Mouse (Mus musculus) urinary bladder, postnatal 25 days (tissue): ENCODE data around the gene Magi1.

Experiments used
- DNase-seq: peaks from one replicate; pipeline ENCODE4 v3.0.0; 2022; ENCODE audit warnings: low spot score

The Magi1 gene

DNA sequence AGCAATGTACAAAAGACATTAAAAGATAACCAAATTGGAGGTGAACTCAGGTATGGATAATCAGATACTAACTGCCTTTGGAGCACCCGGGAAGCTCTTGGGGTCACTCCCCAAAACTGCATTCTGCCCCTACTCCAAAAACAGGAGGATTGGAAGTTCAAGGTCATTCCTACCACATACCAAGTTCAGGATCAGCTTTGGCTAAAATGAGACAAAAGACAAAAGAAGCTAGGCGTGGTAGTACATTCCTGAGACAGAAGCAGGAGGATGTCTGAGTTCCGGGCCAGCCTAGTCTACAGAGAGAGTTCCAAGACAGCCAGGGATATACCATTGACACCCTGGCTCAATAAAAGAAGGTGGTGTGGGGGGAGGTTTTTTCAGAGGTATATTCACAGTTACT lies 304.5 kb downstream of the Magi1 start:
- DNase-seq, result no peak

GRCm38 (mm10) chr6:93968721-93969120 lies 315.0 kb downstream of the Magi1 start:
- DNase-seq, result no peak

DNA sequence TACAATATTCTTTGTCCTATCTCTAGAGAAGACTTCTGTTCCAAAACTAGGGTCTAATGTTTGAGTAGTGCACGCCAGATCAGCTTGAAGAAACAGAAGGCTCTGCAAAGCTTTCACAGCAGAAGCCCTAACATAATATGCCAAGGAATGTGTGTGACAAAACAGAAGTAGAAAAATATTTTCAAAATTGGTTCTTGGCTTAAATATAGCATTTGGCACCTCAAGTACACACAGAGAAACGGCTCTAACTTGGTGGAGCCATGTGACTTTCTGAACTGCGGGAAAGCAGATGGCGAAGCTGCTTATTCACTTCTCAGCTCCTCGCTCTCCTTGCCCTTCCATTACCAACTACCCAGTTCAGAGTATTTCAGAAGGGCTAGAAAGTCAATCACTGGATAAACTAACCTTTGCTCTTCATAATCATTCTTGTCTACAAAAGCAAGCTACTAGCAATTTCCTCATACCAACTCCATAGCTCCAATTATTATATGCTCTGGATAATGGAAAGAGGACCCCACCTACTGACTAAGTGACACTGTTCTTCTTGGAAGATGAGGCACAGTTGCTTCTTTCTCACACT lies 320.9 kb downstream of the Magi1 start:
- DNase-seq, result no peak

DNA sequence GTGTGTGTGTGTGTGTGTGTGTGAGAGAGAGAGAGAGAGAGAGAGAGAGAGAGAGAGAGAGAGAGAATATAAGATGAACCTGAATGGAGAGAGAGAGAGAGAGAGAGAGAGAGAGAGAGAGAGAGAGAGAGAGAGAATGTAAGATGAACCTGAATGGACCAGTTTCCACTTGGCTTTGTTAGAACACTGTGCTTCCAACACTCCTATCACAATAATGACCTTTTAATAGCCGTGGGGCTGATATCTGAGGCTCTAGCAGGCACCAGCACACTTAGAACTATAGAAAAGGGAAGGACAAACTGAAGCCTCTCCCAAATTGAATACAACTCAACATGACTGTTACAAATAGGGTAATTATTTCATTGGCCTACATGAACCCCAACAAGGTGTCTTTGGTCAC lies 321.9 kb downstream of the Magi1 start:
- DNase-seq, result no peak

- DNase-seq, result no peak
Measured at GRCm38 (mm10) chr6:93957172-93957571, 326.5 kb downstream of the Magi1 start.

DNA sequence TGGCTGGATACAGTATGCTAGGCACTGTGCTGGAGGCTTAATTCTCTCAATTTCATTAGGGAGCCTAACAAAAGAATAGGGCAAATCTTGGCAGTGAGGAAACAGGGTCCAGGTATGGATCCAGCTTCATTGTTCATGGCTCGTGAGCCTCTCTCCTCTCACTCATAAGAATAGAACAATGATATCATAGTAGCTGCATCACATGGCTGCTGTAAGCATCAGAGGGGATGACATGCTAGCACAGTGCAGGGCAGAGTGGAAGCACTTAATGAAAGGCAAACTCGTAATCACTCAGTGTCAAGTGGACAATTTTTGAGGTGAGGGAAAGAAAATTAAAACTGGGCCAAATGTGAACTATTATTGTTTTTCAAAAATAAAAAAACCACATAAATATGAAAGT lies 337.1 kb downstream of the Magi1 start:
- no peak for DNase-seq

DNA sequence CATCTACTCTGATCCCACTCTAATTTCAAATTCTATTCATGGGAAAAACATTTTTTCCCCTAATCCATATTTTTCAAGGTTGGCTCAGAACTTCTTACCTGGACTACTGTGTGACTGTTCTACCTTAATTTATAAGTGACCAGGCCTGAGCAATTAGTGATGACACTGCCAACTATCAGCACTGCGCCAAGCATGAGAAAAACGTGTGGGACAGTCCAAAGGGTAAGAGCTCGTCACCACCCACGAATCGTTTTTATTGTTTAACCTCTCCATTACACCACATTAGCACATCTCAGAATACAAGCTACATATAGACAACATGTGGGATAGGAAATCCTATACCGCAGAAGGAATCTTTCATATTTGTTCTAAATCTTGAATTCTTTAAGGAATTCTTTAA lies 347.4 kb downstream of the Magi1 start:
- DNase-seq, result no peak

DNA sequence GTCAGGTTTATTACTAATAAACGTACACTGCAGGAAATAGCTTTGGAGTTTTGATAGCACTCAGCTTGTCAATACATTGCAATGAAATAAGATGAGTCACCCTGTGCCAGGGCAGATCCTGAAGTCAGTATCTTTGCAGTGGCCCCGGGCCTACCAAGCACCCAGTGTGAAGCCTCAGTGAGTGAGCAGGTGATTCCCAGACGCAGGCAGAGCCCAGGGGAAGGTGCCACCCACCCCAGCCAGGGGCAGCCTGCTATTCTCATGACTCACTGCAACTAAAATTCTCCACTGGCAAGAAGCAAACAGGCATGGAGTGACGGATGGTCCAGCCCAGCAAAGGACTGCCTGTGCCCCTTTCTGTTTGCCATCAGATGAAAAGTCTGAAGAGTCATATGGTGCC lies 347.9 kb downstream of the Magi1 start:
- peak; percentile 9 for DNase-seq

DNA sequence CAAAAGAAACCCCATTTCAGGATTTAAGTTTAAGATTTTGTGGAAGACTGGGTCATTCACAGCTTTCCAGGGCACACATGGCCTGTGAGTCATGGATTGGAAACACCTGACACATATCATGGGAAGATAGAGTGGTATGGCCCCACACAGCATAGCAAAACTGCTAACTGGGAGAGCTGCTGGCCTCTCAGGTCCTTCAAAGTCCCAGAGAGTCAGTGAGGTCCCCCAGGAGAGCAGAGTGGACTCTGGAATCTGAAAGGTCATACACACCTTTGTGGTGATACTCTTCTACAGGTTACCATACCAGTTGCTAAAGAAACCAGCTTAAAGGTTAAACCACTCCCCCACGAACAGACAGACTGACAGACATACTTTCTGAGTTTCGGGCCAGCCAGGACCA lies 349.0 kb downstream of the Magi1 start:
- DNase-seq, result no peak

GRCm38 (mm10) chr6:93924568-93924967 lies 359.1 kb downstream of the Magi1 start:
- no peak for DNase-seq

DNA sequence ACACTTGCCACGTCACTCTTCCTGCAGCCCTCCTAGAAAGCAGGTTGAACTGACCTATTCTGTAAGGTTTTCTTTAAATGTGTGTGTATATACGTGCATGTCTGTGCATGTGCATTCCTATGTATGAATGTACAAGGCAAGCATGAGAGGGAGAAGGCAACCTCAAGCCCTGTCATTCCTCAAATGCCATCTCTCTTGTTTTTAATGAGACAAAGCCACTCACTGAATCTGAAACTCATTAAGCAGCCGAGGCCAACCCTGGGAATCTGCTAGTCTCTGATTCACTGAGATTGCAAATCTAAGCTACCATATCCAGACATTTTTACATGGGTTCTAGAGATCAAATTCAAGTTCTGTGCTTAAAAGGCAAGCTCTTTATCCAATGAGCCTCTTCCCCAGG lies 359.7 kb downstream of the Magi1 start:
- no peak for DNase-seq

DNA sequence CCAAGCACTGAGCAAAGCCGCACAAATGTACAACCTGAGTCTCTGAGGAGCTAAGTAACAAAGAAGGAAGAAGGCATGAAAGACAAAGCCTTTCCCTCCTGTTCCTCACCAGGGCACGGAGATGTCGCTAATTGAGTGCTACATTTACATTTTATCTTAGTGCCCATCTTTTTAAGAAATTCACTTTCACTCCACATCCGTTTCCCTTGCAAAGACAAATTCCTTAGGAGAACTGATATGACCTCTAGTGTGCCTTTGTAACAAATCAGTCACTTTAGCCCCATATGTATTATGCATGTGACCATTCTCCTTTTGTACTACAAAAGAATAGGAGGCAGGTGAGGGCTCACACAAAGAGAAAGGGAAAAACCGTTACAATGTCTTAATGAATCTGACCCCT lies 360.4 kb downstream of the Magi1 start:
- no peak for DNase-seq

DNA sequence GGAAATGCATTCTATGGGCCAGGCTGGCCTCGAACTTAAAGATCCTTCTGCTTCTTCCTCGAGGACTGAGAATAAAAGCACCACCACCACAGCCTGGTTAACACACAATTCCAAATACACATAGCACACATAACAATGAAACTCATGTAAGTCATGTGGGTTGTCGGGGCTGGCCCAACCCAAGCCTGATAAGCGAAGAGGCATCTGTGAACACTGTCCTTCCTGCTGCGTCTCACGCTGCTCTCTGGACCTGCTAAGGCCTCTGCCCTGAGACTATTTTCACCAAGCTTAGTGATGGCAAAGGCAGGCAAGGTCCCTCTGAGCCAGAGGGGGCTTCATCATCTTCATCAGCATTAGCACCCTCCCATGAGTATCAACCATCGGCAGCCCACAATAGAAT lies 360.8 kb downstream of the Magi1 start:
- no peak for DNase-seq

- DNase-seq, result no peak
Measured at GRCm38 (mm10) chr6:93913226-93913861, 370.4 kb downstream of the Magi1 start.

DNA sequence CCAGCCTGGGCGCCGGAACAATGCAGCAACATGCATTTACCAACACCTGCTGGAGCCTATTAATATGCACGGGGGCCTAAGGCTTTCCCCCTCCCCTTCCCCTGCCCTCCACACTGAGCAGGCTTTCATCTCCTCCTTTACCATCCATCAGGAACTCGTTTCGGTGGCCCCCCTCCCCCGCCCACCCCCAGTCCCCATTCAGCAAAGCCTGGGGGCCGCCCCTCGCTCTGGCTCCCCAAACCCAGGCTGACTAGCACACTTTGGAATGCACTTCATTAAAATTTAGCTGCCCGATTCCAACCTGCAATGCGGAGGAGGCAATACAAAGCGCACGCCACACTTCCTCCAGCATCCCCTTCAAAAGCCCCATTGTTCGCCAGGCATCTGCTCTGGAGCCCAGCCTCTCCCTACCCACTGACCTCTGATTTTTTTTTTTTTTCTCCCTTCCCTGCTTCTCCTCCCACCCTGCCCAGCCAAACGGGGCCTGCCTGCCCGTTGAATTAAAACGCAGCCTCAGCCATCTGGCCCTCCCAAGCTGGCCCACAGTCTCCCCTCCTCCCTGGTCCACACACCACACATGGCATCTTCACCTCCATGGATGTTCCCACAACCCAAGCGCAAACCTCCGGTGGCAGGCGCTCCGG lies 371.0 kb downstream of the Magi1 start:
- no peak for DNase-seq

GRCm38 (mm10) chr6:93912003-93912581 lies 371.6 kb downstream of the Magi1 start:
- no peak for DNase-seq

- DNase-seq, result no peak
Measured at GRCm38 (mm10) chr6:93911420-93911819, 372.3 kb downstream of the Magi1 start.

DNA sequence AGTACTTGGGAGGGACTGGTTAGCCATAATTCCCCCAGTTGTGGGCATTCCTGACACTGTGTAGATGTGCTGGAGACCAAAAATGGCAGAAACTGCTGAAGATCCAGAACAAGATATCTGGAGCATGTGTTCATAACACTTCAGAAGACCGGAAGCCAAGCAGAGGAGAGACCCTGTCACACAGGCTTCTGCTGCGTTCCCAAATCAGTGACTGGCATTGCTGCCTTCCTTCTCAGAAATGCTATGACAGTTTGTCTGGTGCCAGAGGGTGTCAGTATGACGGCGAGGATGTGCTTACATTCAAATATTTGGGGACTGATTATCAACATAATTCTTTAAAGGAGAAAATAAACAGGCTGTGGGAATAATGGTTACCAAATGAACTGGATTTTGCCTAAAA lies 373.7 kb downstream of the Magi1 start:
- DNase-seq, result no peak

DNA sequence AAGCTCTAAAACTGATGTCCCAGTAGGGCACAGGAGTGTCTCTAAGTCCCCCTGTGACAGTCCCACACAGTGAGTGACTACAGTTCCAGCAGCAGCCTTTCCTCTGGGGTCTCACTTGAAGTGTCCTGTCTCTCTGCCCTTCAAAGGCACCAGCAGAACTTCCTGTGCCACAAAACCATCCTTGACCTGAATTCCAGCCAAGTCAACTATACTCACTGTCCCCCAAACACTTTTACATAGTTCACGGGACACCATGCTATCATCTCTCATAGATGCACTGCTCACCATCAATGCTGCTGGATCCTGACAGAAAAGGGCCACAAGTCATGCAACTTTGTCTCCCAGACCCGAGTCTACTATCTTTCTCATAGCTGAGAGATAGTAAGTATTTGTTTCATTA lies 378.7 kb downstream of the Magi1 start:
- DNase-seq, result no peak

GRCm38 (mm10) chr6:93902239-93902638 lies 381.5 kb downstream of the Magi1 start:
- no peak for DNase-seq

- DNase-seq, result no peak
Measured at GRCm38 (mm10) chr6:93901408-93901807, 382.3 kb downstream of the Magi1 start.

- DNase-seq, result no peak
Measured at GRCm38 (mm10) chr6:93897512-93897911, 386.2 kb downstream of the Magi1 start.

GRCm38 (mm10) chr6:93895721-93896120 lies 388.0 kb downstream of the Magi1 start:
- no peak for DNase-seq
